Mouse (Mus musculus): ENCODE data around the gene Dnase1l3.

Dnase1l3 gene

GRCm38 (mm10) chr14:7932151-7932550 lies 62.2 kb downstream of the Dnase1l3 start:
- DNase-seq (ENCODE audit: low spot score), result no peak

- no peak for DNase-seq (ENCODE audit: low spot score)
Measured at GRCm38 (mm10) chr14:7929029-7929428, 65.3 kb downstream of the Dnase1l3 start.

- DNase-seq (ENCODE audit: low spot score), result no peak
Measured at GRCm38 (mm10) chr14:7928362-7928761, 66.0 kb downstream of the Dnase1l3 start.

GRCm38 (mm10) chr14:7923635-7924034 lies 70.7 kb downstream of the Dnase1l3 start:
- DNase-seq (ENCODE audit: low spot score), result no peak

GRCm38 (mm10) chr14:7921459-7921858 lies 72.9 kb downstream of the Dnase1l3 start:
- no peak for DNase-seq (ENCODE audit: low spot score)

GRCm38 (mm10) chr14:7919921-7920320 lies 74.5 kb downstream of the Dnase1l3 start:
- no peak for DNase-seq (ENCODE audit: low spot score)

- no peak for DNase-seq (ENCODE audit: low spot score)
Measured at GRCm38 (mm10) chr14:7919309-7919708, 75.1 kb downstream of the Dnase1l3 start.

GRCm38 (mm10) chr14:7918150-7918991 lies 76.0 kb downstream of the Dnase1l3 start:
- DNase-seq (ENCODE audit: low spot score), result no peak
